Mouse (Mus musculus) heart, postnatal 36 days (tissue): ENCODE data around the gene Scarb1. TPM values are rescaled to one million over a fixed set of nuclear protein-coding genes. Genes with fewer than 3 reads are reported as not detected.

Experiments used
- DNase-seq, 2 experiments: peaks; one replicate each; pipeline ENCODE4 v3.0.0; 2021 to 2022
- intact Hi-C: fragments of 180-260 bp; cut with DNase I; formaldehyde crosslinking; loops from one replicate; pipeline ENCODE4 v1.15.1; 2025
- total RNA-seq, 2 experiments: library from RNA; stranded (reverse); gene quantifications; 2 replicates each; pipeline ENCODE4 v1.2.3; 2021

Scarb1 gene
- total RNA-seq, 2 experiments from 2014 or later: 35.4 to 44.4 TPM

DNA sequence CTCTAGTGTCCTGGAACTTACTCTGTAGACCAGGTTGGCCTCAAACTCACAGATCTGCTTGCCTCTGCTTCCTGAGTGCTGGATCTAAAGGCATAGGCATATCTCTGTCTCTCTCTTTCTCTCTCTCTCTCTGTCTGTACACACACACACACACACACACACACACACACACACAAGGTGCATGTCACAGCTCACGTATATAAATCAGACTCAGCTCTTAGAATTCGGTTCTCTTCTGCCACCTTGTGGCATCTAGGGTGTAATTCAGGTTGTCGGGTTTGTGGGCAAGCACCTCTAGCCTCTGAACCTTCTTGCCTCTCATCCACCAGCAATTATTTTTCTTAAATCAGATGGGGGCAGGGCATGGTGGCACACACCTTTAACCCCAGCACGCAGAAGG, 27.7 kb upstream of the Scarb1 start:
- intact Hi-C loops: loop anchor here (1.0 to 2.0 kb wide), 2 partner anchors 97 to 468 kb away; no protein-coding TSS in a partner anchor
- peak; percentile 68 to 70 for DNase-seq

DNA sequence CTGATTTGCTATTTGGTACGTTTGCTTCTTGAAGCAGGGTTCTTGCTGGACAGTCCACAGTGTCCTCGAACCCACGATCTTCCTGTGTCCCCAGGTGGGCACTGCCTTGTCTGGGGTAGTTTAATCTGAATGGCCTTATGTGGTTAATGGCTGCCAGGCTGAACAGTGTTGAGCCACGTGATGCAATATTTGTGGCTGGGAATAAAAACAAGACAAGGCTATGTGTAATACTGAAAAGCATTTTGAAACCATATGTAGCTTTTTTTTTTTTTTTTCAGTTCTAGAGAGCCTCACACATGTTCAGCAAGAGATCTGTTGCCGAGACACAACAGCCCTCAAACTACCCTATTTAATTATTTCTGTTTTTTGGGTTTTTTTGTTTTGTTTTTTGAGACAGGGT, 27.3 kb upstream of the Scarb1 start:
- DNase-seq: no peak
- intact Hi-C loops: loop anchor here (1.0 to 2.0 kb wide), 2 partner anchors 97 to 467 kb away; no protein-coding TSS in a partner anchor

DNA sequence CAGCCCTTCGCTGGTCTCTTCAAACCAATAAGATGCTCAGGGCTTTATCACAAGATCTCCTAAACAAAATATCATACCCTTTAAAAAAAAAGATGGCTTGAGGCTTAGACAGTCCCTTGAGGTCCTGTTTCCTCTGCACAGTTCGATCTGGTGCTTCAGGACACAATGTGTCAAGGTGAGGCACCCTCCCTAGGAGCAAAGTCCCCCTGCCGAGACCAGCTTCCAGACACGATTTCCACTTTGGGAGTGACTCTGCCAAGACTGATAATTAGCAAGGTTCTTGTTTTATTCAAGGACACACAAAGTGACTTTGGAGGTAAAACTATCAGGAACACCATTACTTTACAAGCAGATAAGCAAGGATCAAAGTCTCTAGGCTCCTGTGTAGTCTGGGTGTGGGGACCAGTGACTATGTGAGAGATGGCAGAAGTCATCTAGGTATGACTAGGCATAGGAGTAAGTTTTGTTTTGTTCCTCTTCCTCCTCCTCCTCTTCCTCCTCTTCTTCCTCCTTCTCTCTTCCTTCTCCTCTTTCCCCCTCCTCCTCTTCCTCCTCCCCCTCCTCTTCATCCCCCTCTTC, 24.0 kb upstream of the Scarb1 start:
- intact Hi-C loops: no loop called here
- no peak for DNase-seq

DNA sequence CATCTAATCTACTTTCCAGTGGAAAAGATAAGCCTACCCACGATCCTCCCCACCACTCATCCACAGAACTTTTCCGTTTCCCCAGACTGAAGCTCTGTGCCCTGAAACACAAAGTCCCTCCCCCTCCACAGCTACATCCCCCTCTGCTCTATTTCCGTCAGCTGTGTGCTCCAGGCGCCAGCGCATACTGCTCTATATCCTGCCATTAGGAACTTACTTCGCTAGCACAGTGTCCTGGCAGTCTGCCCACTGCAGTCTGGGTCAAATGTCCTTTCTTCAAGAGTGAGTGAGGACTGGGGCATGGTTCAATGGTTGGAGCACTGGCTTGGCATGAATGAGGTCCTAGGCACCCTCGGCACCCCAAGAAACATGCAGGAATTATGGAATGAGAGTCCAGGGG, 23.0 kb upstream of the Scarb1 start:
- peak in 1 of 2 experiments; percentile 48 for DNase-seq
- intact Hi-C loops: no loop called here

DNA sequence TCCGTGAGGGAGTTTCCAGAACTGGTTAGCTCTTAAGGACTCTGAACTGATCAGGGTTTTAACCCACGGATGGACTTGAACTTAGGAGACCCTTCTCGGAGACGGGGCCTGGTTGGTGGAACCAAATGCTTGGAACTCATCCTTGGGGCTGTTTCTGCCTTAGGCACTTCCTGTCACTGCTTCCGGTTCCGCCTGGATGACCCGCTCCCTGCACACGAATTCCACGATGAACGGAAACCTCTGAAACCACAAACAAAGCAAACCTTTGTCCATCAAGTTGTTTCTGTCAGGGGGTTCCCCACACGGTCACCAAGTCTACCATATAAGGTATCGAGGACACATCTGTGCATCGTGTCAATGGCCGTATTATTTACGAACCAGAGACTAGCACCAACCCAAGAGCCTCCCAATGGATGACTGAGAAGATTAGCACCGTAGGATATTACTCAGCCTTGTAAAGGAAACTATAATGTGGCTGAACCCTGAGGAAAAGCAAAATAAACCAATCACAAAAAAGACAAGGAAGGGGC, 20.2 kb upstream of the Scarb1 start:
- no peak for DNase-seq
- intact Hi-C loops: no loop called here

DNA sequence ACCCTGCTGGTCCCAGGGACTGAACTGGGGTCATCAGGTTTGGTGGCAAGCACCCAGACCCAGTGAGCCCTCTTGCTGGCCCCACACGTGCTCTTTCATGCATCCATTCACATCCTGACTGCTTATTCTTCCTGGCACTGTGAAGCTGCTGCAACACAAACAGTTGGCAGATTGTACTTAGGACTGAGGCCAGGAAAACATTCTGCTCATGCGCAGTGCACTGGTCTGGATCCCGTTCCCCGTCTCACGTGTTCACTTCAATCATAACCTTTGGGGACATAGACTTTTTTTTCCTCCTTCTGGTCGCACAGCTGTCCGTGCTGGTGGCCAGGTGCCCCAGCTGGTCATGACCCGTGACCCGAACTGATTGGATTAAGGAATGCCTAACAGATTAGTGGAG, 19.7 kb upstream of the Scarb1 start:
- DNase-seq: no peak
- intact Hi-C loops: no loop called here

DNA sequence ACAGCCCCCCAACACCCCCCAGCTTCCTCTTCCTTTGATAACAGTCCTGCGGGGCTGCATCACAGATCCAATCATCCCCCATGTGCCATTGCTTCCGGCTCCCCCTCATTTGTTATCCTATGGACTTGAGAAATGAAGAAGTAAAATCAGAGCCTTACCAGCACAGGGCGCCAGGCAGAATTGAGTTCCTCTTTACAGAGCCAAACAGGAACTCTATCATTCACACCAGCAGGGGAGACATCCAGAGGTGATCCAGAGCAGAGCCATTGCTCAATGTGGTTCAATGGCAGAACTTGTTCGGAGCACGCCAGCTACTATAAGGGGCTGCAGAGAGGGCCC, 17.3 kb upstream of the Scarb1 start:
- no peak for DNase-seq
- intact Hi-C loops: no loop called here

DNA sequence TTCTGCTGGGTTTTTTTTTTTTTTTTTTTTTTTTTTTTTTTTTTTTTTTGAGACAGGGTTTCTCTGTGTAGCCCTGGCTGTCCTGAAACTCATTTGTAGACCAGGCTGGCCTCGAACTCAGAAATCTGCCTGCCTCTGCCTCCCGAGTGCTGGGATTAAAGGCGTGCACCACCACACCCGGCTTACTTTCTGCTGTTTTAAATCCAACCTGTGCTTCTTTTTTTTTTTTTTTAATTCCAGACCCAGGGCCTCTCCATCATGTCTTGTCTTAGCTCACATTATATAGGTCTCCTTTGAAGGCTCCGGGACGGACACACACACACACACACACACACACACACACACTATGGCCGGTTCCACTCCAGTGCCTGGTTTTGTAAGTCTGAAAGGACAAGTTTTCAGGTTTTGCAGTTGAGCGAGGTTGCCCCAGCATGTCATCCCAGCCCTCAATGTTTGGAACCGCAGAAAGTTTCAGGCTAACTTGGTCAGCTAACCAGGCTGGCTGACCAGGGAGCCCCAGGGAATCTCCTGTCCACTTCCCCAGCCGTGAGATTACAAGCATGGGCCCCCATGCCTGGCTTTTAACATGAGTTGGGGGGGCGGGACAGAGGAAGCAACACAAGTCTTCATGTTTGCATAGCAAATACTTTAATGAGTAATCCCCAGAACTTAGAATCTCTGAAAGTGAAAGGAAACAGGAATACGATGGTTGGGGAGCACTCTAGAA, 16.8 kb upstream of the Scarb1 start:
- intact Hi-C loops: no loop called here
- no peak for DNase-seq

DNA sequence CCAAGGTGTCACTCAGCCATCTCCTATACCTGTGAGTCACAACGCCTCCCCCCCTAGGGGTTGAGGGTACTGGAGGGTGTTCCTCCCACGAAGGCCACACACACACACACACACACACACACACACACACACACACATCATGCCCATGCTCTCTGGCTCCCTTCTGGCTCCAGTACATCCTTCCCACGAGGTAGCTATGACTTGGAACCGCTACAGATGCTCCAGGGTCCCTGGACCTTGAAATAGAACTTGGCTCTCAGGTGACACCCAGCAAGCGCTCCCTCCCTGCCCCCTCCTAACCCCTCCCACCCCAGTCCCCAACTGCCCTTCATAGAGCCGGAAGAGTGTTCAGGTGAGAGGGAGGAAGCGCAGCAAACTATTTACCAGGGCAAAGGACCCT, 14.8 kb upstream of the Scarb1 start:
- no peak for DNase-seq
- intact Hi-C loops: no loop called here

DNA sequence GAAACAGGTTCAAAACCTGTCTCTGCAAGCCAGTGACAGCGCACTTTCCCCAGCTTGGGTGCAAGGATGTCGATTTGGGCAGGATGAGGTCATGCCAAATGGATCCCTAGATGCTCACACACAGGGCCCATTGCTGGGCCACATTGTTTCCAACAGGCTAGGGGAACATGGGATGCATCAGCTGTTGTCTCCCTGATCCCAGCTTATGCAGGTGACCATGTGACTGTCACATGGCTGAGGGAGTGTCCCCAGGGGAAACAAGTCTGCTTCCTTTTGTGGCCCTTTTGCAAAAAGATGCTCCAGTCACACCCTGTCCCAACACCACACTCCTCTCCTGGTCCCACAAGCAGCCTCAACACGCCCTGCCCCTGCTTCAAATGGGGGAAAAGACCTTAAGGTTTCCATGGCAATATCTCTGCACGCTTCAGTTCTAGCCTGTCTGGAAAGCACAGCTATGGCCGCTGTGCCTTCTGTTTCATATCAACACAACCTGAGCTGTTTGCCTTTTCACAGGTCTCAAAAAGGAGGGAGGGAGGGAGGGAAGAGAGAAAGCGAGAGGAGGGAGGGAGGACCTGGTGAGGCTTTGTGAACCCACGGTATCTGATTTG, 14.1 kb upstream of the Scarb1 start:
- no peak for DNase-seq
- intact Hi-C loops: no loop called here

DNA sequence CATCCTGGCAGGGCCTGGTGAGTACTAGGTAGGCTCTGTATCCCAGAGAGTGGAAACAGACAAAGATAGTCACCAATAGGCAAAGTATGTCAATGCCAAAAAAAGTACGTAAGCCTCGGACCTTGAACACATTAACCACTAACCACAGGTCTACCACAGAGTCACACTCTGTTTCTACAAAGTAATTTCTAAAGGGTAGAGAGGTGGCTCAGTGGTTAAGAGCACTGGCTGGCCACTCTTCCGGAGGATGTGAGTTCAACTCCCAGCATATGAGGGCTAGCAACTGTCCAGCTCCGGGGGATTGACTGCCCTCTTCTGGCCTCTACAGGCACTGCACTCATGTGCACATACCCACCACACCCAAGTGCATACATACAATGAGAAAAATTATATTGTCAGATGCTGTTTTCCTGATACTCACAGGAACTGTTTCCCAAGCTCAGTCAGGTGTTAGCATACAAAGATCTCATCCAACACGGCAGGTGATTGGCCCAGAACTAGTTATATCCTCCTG, 11.9 kb upstream of the Scarb1 start:
- intact Hi-C loops: no loop called here
- no peak for DNase-seq

DNA sequence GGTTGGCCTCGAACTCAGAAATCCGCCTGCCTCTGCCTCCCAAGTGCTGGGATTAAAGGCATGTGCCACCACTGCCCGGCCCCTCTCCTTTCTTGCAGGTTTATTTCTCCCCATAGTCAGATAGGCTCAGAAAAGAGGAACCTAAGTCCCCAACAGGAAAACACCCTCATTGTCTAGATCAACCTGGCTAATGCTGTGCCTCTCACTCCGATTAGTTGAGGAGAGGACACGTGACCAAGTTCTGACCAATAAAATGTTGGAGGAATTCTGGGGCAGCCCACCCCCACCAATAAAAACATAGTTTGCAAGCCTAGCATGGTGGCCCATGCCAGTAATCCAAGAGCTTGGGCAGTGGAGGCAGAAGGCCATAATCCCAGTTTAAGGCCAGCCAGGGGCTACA, 11.0 kb upstream of the Scarb1 start:
- DNase-seq: no peak
- intact Hi-C loops: no loop called here

DNA sequence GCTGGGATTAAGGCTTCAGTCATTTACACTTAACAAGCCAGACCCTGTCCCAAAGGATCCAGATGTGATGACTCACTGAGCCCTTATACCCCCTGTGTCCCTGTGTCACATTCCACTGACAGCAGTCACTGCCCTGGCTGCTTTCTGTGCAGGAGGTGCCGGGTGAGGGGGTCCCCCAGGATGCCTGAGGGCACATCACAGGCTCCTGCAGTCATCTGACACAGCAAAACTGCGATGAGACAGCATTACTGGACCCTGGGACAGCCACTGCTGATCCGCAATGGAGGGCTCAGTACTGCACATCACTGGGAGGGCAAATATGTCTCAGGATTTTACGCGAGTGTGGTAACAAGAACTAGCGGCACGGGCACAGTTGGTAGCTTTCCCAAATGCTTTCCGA, 10.2 kb upstream of the Scarb1 start:
- intact Hi-C loops: no loop called here

DNA sequence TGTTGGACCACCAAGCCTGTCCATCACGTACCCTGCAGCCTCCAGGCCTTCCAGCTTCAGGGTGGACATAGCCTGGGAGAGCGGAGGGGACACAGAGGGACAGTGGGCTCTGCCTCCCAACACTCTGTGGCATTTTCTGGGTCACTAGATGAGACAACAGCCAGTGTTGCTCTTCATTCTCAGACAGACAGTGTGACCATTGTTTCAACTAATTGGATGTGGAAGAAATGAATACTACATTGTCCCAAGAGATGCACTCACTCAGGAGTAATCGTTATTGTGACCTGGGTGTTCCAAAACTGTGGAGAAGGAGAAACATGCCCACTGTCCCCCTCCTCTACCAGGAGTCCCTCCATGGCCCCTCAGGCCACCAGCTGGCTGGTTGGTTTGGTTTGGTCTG, 8.5 kb upstream of the Scarb1 start:
- no peak for DNase-seq
- intact Hi-C loops: no loop called here

More for the DNA sequence above, 10.2 kb upstream of the Scarb1 start:
- DNase-seq: no peak

DNA sequence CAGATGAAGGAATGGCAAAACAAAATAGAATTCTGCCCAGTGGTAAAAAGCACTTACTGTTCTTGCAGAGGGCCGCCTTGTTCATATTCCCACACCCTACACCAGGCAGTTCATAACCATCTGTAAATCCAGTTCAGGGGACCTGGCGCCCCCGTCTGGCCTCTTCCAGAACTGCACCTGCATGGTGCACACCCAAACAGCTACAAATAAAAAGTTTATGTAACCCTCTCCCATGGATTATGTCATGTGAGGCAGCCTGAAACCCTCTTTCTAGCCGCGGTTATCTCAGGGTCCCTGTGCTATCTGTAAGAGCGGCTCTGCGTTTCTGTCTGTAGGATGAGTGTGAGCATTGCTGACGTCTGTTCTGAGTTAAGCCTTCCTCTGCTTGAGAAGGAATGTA, 7.6 kb upstream of the Scarb1 start:
- intact Hi-C loops: no loop called here
- DNase-seq: peak in 1 of 2 experiments; percentile 78

DNA sequence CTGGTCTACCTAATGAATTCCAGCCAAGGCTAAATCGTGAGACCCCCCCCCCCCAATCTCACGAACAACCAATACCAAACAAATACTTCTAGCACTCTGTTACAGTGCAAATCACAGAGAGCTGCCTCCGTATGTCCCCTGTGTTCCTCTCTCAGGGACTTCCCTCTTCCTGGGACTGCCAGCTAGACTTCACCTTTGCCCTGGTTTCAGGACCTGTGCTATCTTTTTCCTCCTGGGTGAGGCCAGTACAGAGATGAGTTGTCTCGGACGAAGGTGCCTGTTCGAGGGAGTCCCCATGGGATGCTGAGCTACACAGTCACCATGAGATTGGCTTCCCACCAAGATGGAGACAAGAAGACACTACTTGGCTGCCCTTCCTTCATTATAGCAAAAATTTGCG, 7.2 kb upstream of the Scarb1 start:
- intact Hi-C loops: no loop called here
- no peak for DNase-seq

DNA sequence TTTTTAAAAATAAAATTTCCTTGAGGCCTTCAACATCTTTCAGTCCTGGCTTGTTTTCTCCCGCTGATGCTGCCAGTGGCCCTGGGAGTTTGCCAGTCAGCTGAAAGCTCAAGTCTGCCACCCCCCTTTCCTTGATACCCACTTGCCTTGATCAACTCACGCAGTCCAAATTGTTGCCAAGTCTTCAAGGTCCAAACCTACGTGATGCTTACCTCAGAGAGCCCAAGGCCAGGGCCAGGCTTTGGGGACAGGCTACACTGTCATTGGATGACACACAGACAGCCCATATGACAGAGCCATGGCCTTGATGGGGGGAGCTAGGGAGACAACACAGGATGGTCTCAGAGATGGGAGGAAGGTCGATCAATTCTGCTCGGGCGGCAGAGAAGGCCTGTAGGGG, 3.4 kb upstream of the Scarb1 start:
- DNase-seq: no peak
- intact Hi-C loops: no loop called here

DNA sequence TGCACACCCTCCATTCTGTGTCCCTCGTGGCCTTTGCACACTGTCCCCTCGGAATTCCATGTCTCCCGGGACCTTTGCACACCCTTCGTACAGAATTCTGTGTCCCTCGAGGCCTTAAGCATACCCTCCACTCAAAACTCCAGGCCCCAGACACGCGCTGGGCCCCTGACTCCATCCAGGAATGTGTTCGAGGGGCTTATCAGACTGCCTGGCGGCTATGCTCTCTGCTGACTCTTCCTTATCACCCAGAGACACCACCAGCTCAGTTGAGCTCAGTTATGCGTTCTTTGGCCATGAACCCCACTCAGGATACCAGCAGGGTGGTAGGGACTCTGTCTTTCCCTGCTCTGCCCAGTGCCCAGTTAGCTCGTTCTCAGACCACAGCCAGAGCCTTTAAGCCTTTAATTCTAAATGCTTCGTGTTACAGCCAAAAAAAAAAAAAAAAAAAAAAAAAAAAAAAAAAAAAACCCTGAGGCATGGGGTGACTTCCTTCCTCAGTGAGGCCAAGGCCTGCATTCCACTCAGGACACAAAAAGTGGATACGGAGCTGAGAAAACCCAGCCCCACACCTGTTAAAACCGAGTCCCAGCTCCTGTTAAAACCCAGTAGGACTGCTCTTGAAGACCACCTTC, 681 bp upstream of the Scarb1 start:
- no peak for DNase-seq
- intact Hi-C loops: loop anchor here (2.0 kb wide), 1 partner anchor 21 kb away; no protein-coding TSS in a partner anchor

DNA sequence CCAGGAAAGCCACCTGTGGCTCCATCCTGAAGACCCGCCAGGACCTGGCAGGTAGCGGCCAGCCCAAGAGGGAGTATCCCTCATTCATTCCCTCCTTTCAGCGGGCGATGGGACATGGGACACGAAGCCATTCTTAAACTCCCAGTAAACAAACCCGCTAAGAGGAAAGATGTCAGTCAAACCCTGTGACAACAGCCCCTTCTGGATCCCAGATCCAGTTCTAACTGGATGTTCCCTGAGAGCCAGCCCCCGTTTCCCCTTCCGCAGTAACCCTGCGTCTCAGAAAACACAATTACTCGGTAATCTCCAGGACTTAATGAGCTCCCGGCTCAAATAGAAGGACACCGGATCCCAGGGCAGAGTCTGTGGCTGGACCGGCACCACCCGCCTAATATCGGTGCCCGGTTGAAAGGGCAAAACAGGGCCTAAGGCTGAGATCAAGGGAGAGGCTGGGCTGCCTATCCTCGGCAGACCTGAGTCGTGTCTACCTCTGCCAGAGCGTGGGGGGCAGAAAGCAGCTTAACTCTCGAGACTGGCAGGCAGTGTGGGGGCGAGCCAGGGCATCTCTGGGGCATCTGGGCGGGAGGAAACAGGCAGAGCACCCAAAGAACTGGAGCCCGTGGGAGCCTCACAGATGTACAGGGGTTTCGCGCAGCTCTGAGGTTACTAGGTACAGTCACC, 903 bp downstream of the Scarb1 start:
- peak; percentile 37 to 38 for DNase-seq
- intact Hi-C loops: loop anchor here (2.0 kb wide), 1 partner anchor 19 kb away; no protein-coding TSS in a partner anchor

DNA sequence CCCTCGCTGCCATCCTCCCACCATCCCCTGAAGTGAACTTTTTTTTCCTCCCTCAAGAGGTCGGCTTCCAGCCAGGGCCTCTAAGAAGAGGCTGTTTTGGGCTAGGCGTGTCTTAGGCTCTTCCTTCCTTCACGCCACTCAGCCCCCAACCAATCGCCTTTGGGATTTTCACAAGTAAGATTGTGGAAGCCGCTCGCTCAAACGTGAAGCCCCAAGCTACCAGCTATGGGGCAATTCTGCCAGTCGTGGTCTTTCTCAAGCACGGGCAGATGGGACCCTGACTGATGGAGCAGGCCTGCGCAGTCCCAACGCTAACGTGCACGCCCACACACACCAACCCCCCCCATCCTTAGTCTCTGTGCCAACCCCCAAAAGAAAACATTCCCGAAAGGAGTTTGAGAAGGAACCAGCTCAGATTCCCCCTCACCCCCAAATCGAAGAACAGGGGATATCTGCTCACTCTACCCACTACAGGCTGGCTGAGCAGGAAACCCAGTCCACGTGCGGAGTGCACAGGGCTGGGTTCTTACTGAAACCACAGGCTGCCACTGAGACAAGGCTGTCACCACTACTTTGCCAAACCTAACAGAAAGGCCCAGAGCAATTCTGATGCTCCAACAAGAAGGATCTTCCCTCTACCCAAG, 1.7 kb downstream of the Scarb1 start:
- intact Hi-C loops: no loop called here
- DNase-seq: peak; percentile 55 to 57
